Mouse (Mus musculus) adrenal gland, adult 2 months (tissue): ENCODE results near the gene Rsf1. TPM values are rescaled to one million over a fixed set of nuclear protein-coding genes. Genes with fewer than 3 reads are reported as not detected.

Experiments
- DNase-seq: peaks from one replicate; pipeline ENCODE4 v3.0.0; 2021
- polyA plus RNA-seq: library from polyadenylated mRNA; depleted of rRNA; stranded (reverse); fragments of >200 nt; gene quantifications from 2 replicates; pipeline ENCODE4 v1.2.3, GENCODE M21; 2012
- total RNA-seq, 2 experiments: library from RNA; stranded (reverse); gene quantifications; 2 replicates each; pipeline ENCODE4 v1.2.3; 2021

Gene Rsf1
- total and polyA plus RNA-seq, 3 experiments: 1.2 to 25.9 (median 24.3) TPM

DNA sequence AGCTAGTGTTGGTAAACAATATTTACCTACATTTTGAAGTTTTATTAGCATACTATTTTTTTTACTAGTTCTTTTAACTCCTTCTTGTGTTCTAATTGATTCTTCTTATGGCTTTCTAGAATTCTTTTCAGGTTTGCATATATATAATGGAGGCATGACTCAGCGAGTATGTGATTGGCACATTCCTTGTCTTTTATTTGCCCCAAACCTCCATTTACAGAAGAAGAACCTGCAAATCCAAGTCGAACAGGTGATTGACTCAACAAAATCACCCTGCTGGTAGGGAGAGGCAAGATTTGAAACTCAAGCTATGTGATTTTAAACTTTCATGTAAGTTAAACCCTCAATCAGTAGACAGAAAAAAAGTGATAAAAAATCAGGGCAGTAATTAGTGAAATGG is 51.6 kb downstream of the Rsf1 start:
- no peak for DNase-seq

DNA sequence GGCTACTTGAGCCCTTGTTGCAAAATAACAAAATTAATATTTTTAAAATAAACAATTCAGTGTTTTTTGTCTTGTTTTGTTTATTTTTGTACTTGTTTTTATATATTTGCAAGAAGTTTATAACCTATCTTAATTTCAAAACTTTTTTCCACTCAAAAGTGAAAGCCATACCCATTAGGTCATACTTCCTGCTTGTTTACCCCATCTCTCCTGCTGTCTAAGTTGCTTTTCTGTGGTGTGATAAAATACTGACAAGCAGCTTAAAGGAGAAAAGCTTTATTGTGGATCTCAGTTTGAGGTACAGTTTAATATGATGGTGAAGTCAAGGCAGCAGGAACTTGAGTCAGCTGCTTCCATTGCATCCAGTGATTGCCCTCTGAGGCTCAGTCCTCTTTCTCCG is 53.2 kb downstream of the Rsf1 start:
- DNase-seq: no peak

- DNase-seq: no peak
These were observed 65.4 kb downstream of the Rsf1 start for GRCm38 (mm10) chr7:97645060-97645459.

DNA sequence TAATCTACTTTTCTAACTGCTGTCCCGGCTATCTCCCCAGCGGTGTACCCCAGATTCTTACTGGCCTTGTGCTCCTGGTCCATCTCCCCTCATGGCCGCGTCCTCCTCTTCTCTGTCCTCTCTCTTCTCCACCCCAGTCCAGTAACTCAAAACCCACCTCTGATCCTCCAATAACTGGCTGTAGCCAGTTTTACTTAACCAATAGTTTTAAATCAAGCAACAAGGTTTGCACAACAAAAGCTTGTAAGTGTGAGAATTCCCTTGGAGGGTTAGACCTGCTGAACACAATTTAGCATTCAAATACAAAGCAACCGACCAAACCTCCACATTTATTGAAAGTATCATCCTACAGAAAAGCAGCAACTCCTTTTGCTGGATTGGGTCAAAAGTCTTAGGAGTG is 68.0 kb downstream of the Rsf1 start:
- no peak for DNase-seq

GRCm38 (mm10) chr7:97650729-97651128 is 71.0 kb downstream of the Rsf1 start:
- no peak for DNase-seq

- no peak for DNase-seq
These were observed 76.5 kb downstream of the Rsf1 start for GRCm38 (mm10) chr7:97656144-97656543.

DNA sequence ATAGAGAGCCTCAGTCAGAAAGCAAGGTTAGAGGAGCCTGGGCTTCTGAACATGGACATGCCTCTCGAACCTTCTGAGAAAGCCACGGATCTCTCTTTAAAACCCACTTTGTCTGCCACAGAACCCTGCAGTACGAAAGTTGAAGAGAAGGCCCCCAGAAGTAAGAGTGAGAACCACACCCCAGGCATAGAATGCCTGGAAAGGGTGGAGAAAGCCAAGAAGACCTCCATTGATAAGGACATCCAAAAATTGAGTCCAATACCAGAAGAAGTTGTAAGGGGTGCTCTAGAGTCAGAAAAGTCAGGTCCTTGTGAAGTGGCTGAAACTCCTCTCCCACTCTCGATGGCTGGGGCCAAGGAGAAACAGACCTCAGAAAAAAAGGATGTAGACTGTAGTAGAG is 81.9 kb downstream of the Rsf1 start:
- no peak for DNase-seq

DNA sequence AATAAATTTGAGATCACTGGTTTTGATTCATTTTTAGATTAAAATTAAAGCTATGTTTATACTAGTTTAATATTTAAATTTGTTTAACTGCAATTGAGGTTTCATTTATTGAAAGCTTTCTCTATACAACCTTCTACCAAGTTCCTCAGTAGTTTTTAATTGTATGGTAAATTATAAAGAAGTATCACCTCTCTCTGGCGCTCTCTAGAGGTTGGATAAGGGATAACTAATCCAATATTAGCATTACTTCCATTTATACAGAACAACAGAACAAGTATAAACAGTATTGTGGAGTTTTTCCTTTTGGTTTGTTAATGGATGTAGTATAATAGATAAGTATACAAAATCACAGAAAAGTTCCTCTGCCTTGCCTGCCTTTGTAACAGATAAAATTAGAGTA is 99.5 kb downstream of the Rsf1 start:
- DNase-seq: no peak

DNA sequence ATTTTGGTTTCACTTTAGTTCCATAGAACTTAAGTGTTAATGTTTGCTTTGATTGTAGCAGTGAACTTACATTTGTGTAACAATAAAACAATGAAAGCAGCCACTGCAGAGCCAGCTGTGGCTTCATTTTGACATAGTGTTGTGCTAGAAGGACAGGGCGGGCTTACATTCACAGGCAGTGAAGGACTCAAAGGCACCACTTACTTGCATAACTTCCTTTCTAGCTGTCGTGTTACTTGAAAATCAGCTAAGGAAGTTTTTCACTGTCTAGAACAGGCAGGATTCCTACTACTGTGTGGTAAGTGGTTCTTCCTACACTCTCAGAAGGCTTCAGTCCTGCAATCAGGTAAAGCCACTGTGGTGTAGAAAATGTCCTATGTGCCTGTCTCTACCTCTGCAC is 108.1 kb downstream of the Rsf1 start:
- no peak for DNase-seq

DNA sequence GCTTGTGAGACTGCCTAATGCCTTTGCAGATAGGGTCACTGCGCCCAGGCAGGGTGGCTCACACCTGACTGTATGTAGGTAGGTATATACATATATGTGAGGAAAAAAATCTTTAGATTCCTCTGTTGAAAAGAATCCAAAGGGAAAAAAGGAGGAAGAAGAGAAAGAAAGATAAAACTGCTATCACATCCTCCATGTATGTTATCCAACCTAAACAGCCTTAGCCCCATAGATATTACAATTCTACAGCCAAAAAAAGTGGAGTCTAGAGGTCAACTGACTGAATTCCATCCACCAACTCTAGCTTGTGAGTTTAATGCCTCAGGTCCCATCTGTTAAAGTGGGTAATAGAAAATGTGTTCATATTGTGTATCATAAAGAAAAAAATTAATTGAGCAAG is 115.8 kb downstream of the Rsf1 start:
- no peak for DNase-seq

- no peak for DNase-seq
These were observed 116.4 kb downstream of the Rsf1 start for GRCm38 (mm10) chr7:97696133-97696505.

DNA sequence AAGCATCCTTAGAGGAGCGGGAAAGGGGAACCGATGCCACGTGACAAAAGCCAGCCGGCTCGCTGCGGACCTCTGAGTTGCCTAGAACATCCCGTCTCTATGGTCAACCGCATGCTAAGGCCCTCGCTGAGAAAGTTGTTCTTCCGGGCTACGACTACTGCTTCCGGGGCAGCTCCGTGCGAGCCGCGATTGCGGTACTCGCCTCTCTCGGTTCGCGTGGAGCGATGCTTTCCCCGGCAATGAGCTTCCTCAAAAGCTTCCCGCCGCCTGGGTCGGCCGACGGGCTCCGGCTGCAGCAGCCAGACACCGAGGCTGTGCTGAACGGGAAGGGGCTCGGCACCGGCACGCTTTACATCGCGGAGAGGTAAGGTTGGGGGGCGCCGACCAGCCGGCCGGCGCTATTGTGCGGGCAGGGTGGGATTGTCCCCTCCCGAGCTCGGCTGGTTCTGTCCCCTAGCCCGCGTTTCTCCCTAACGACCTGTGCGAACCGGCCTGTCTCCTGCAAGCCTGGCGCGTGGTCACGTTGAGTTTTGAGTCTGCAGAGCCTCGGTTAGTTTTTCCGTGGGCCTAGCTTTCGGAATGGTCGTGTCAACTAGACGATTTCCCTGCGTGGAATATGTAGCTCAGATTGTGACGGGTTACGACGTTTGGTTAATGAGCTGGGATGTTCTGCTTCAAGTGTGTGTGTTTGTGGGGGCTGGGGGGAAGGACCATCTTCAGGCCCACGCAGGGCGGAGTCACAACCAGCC is 117.0 kb downstream of the Rsf1 start, which contains the start of gene Clns1a:
Gene Clns1a (plus strand): TSS at position 129 of the 749 bp plus-strand sequence.
- DNase-seq: peak; percentile 91

DNA sequence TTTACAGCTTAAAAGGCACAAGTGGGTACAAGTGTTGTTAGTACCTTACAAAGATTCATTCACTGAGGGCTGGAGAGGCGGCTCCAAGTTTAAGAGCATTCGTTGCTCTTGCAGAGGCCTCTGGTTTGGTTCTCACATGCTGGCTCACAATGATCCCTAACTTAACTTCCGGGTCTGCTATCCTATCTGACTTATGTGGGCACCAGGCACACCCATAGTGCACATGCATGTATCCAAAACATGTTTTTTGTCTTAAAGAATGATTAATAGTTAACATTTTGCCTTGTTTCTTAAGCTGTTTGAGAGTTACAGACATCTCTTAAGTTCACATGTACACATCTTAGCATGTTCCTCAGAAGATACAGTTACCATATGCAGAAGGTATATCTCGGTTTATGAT is 120.5 kb downstream of the Rsf1 start:
- no peak for DNase-seq

DNA sequence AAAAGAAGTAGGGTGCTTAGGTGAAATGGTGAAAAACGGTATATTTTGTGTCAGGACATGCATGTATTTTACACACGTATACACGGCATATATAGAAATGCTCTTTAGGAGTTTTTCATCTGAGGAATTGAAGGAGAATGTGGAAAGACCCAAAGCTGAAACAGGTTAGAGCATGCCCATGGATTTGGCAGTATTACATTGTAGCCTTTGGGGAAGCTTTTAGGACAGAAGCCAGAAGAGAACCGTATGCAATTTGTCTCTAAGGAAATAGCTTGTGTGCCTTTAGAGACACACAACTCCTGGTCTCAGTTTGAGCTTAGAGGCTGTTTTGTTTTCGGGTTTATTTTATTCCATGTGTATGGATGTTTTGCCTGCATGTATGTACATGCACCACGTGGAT is 121.4 kb downstream of the Rsf1 start:
- no peak for DNase-seq

DNA sequence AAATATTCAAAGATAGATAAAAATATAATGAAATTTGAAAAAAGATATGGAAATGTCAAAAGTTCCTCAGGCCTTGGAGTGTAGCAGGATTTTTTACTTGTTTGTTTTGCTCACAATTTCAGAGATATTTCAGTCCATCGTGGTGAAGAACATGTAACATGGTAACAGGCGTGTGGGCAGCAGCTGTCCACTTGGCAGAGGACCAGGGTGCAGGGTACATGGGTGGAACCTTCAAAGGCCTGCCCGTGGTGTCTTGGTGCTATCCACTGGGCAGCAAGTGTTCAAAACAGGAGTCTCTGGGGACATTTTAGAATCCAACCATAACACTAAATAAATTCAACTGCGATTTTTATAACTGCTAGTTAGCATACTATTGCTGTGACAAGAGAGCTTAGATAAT is 127.4 kb downstream of the Rsf1 start:
- DNase-seq: no peak

GRCm38 (mm10) chr7:97707809-97708208 is 128.1 kb downstream of the Rsf1 start:
- DNase-seq: no peak

- no peak for DNase-seq
These were observed 129.5 kb downstream of the Rsf1 start for GRCm38 (mm10) chr7:97709204-97709603.

- no peak for DNase-seq
These were observed 135.0 kb downstream of the Rsf1 start for GRCm38 (mm10) chr7:97714651-97715050.

- DNase-seq: no peak
These were observed 137.6 kb downstream of the Rsf1 start for GRCm38 (mm10) chr7:97717326-97717725.

DNA sequence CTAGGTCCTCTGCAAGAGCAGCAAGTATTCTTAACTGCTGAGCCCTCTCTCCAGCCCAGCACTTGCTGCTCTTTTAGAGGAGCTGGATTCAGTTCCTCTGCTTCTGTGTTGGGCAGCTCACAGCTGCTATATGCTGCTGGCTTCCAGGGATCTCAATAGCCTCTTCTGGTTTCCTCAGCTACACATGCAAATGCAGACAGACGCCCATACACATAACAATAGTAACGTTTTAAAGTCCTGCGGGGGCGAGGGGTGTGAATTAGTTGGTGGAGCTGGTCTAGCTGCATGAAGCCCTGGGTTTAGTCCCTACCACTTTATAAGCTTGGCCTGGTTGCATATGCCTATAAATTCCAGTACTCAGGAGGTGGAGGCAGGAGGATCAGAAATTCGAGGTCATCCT is 139.4 kb downstream of the Rsf1 start:
- no peak for DNase-seq

DNA sequence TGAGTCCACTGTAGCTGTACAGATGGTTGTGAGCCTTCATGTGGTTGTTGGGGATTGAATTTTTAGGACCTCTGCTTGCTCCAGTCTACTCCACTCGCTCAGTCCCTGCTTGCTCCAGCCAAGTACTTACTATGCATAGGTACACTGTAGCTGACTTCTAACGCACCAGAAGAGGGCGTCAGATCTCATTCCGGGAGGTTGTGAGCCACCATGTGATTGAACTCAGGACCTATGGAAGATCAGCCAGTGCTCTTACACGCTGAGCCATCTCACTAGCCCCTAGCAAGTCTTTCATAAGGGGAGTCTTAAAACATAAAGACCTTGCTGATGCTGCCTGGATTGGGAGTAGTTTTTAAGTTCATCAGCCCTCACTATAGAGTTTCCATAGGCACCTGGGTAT is 140.4 kb downstream of the Rsf1 start:
- no peak for DNase-seq

GRCm38 (mm10) chr7:97722278-97722918 is 142.7 kb downstream of the Rsf1 start:
- no peak for DNase-seq

GRCm38 (mm10) chr7:97723646-97724538 is 144.2 kb downstream of the Rsf1 start:
- DNase-seq: no peak
